Mouse (Mus musculus): ENCODE results near the gene Nop2. TPM values are rescaled to one million over a fixed set of nuclear protein-coding genes. Genes with fewer than 3 reads are reported as not detected.
A peak's percentile ranks its signal among the peaks of the same experiment; 100 is the strongest.

Gene Nop2
- polyA plus RNA-seq, 1 experiment = 24.5 TPM

DNA sequence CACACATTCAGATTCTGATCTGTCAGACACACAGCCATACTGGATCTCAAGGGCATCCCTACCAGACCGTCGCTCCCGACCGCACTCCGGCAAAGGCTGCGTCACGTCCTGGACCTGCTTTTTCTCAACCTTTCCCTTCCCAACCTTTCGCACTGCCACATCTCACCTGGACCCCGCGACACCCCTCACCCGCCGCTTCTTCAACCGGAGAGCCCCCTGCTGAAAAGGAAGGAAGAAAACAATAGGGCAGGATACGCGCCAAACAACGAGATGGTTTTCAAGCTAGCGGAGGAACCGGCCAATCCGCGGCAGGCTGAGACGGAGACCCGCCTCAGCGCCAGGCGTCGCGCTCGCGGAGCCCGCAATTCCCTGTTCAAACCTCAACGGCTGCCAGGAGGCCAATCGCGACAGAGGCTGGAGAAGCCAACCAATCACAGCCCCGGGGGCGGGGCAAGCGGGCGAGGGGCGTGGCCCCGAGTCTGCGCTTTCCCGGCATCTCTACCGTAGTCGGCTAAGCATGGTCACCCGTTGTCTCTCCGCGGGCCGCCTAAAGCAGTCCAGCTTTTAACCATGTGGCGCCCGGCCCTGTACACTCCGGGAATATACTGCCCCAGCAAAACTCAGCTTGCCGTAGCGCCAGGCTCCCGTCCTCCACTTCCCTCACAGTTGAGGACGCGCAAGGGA is 59.8 kb downstream of the Nop2 start, which contains the start of the genes Ncapd2 and Mrpl51:
Gene Ncapd2, minus strand, starts transcription at position 370 of the 684 bp plus-strand sequence.
Gene Mrpl51, plus strand, starts transcription at position 470 of the 684 bp plus-strand sequence.
- Histone ChIP-seq H3K4me3 (ENCODE audit: control insufficient read depth, low read depth, low read length) (peak within 1 kb of the TSS; percentile 89), H3K27me3 (ENCODE audit: control insufficient read depth, insufficient read depth, low read length) (no peaks in the 10 kb centered on the region), H3K36me3 (ENCODE audit: control insufficient read depth, insufficient read depth, low read length) (peaks cover 1% of the 10 kb centered on the region), H3K27ac (ENCODE audit: control insufficient read depth, insufficient read depth, low read depth, low read length) (peak within 1 kb of the TSS; percentile 97), H3K4me1 (ENCODE audit: control insufficient read depth, insufficient read depth, low read length) (no peaks in the 10 kb centered on the region)
- TF ChIP-seq POLR2A (IDR thresholded peaks at IDR 0.05; ENCODE audit: control insufficient read depth, low read depth, low read length) (peak; percentile 90), CTCF (IDR thresholded peaks at IDR 0.05; ENCODE audit: control insufficient read depth, insufficient read depth, insufficient replicate concordance, low read depth, low read length) (no peak)

DNA sequence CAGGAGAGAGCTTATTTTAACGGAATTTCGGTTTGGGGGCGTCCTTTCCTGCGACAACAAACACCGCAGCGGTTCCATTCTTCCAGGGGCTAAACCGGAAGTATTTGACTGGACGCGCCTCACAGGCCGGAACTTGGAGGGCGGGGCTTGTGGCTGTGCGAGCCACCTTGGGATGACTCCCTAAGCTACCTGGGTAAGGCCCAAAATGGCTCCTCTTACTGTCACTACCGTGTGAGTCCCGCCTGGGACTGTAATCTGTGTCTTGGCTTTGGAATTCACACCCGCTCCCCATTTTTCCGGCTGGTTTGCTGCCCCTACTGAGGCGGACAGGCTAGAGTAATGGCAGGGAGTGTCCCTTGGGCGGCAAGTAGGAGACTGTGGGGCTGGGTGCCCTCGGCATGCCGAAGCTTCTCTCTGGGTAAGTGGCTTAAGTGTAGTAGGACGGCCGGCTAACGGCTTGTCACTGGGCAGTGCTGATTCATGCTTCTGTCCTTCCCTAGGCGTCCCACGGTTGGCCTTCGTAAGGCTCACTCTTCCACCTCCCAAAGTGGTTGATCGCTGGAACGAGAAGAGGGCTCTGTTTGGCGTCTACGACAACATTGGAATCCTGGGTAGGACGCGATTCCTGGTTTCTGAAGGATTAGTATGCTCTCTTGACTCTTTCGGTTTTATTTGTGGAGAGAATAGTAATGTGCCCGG is 60.5 kb downstream of the Nop2 start:
- Histone ChIP-seq H3K27me3 (ENCODE audit: control insufficient read depth, insufficient read depth, low read length) (no peaks in the 10 kb centered on the region), H3K4me3 (ENCODE audit: control insufficient read depth, low read depth, low read length) (peak overlapping the region; percentile 89), H3K4me1 (ENCODE audit: control insufficient read depth, insufficient read depth, low read length) (no peaks in the 10 kb centered on the region), H3K36me3 (ENCODE audit: control insufficient read depth, insufficient read depth, low read length) (peaks cover under 1% of the 10 kb centered on the region), H3K27ac (ENCODE audit: control insufficient read depth, insufficient read depth, low read depth, low read length) (peak overlapping the region; percentile 97)
- TF ChIP-seq POLR2A (IDR thresholded peaks at IDR 0.05; ENCODE audit: control insufficient read depth, low read depth, low read length) (peak; percentile 4; the same call in 1 of the 2 replicates), CTCF (IDR thresholded peaks at IDR 0.05; ENCODE audit: control insufficient read depth, insufficient read depth, insufficient replicate concordance, low read depth, low read length) (no peak)

- H3K36me3 ChIP-seq (ENCODE audit: control insufficient read depth, insufficient read depth, low read length) = no peaks in the 10 kb centered on the region; the same call in 1 of the 2 replicates
- peak overlapping the region; percentile 89 for H3K4me3 ChIP-seq (ENCODE audit: control insufficient read depth, low read depth, low read length)
- H3K27ac ChIP-seq (ENCODE audit: control insufficient read depth, insufficient read depth, low read depth, low read length) = peak overlapping the region; percentile 97
- TF ChIP-seq CTCF (IDR thresholded peaks at IDR 0.05; ENCODE audit: control insufficient read depth, insufficient read depth, insufficient replicate concordance, low read depth, low read length) (no peak), POLR2A (IDR thresholded peaks at IDR 0.05; ENCODE audit: control insufficient read depth, low read depth, low read length) (no peak)
- H3K27me3 ChIP-seq (ENCODE audit: control insufficient read depth, insufficient read depth, low read length) = no peaks in the 10 kb centered on the region
- no peaks in the 10 kb centered on the region for H3K4me1 ChIP-seq (ENCODE audit: control insufficient read depth, insufficient read depth, low read length)
Observed at GRCm38 (mm10) chr6:125192841-125193240, 61.1 kb downstream of the Nop2 start.

DNA sequence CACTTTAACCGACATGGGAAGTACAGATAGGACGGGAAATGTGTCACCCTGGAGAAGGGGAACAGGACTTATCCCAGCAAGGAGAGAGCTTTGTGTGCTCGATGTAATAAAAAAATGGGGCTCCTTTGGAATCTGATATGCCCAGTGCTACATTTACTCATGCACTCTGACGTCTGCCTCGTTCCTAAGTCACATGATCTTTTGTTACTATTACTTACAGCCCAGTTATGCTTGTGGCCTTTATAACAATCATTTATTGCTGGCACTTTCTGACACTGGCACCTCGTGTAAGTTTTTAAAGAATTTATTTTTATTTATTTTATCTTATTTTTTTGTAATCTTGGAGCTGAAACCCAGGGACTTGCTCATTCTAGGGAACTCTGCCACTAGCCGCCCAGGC is 61.7 kb downstream of the Nop2 start:
- no peak overlapping the region for H3K27ac ChIP-seq (ENCODE audit: control insufficient read depth, insufficient read depth, low read depth, low read length)
- H3K36me3 ChIP-seq (ENCODE audit: control insufficient read depth, insufficient read depth, low read length) = no peaks in the 10 kb centered on the region; the same call in 1 of the 2 replicates
- H3K27me3 ChIP-seq (ENCODE audit: control insufficient read depth, insufficient read depth, low read length) = no peaks in the 10 kb centered on the region
- no peak overlapping the region for H3K4me3 ChIP-seq (ENCODE audit: control insufficient read depth, low read depth, low read length)
- TF ChIP-seq POLR2A (IDR thresholded peaks at IDR 0.05; ENCODE audit: control insufficient read depth, low read depth, low read length) = no peak
- TF ChIP-seq CTCF (IDR thresholded peaks at IDR 0.05; ENCODE audit: control insufficient read depth, insufficient read depth, insufficient replicate concordance, low read depth, low read length) = no peak
- no peaks in the 10 kb centered on the region for H3K4me1 ChIP-seq (ENCODE audit: control insufficient read depth, insufficient read depth, low read length)

Other genes starting within 250 kb of the Nop2 start
- 0.53 and 0.67 TPM in 2 replicates for gene Cd4, start 243.7 kb upstream of the Nop2 start, polyA plus RNA-seq (2012; rRNA removed)
- 0.11 and 0.12 TPM in 2 replicates for gene Lag3, start 220.2 kb upstream of the Nop2 start, polyA plus RNA-seq (2012; rRNA removed)
- 142 and 168 TPM in 2 replicates for gene Ptms, start 211.8 kb upstream of the Nop2 start, polyA plus RNA-seq (2012; rRNA removed)
- 75.4 and 76.5 TPM in 2 replicates for gene Mlf2, start 200.5 kb upstream of the Nop2 start, polyA plus RNA-seq (2012; rRNA removed)
- gene Cops7a, start 166.4 kb upstream of the Nop2 start, polyA plus RNA-seq (2012; rRNA removed) = 387 and 413 TPM in 2 replicates
- gene Pianp, start 135.2 kb upstream of the Nop2 start, polyA plus RNA-seq (2012; rRNA removed) = 0.23 and 0.38 TPM in 2 replicates
- gene Zfp384, start 122.8 kb upstream of the Nop2 start, polyA plus RNA-seq (2012; rRNA removed) = 50.2 and 53.1 TPM in 2 replicates
- 11.3 and 11.8 TPM in 2 replicates for gene Ing4, start 92.1 kb upstream of the Nop2 start, polyA plus RNA-seq (2012; rRNA removed)
- 1,698 and 1,947 TPM in 2 replicates for gene Acrbp, start 82.2 kb upstream of the Nop2 start, polyA plus RNA-seq (2012; rRNA removed)
- gene Lpar5, start 64.0 kb upstream of the Nop2 start, polyA plus RNA-seq (2012; rRNA removed) = 0.31 and 0.32 TPM in 2 replicates
- 42.5 and 43.0 TPM in 2 replicates for gene Chd4, start 35.9 kb upstream of the Nop2 start, polyA plus RNA-seq (2012; rRNA removed)
- gene Iffo1, start 13.3 kb downstream of the Nop2 start, polyA plus RNA-seq (2012; rRNA removed) = 60.9 and 62.9 TPM in 2 replicates
- 274 and 379 TPM in 2 replicates for gene Gapdh, start 34.6 kb downstream of the Nop2 start, polyA plus RNA-seq (2012; rRNA removed)
- 100 and 109 TPM in 2 replicates for gene Ncapd2, start 59.8 kb downstream of the Nop2 start, polyA plus RNA-seq (2012; rRNA removed)
- 171 and 194 TPM in 2 replicates for gene Mrpl51, start 59.9 kb downstream of the Nop2 start, polyA plus RNA-seq (2012; rRNA removed)
- gene Vamp1, start 83.6 kb downstream of the Nop2 start, polyA plus RNA-seq (2012; rRNA removed) = 10.3 and 11.3 TPM in 2 replicates
- 8.0 and 9.3 TPM in 2 replicates for gene Tapbpl, start 100.0 kb downstream of the Nop2 start, polyA plus RNA-seq (2012; rRNA removed)
- 0.23 and 0.70 TPM in 2 replicates for gene Cd27, start 105.1 kb downstream of the Nop2 start, polyA plus RNA-seq (2012; rRNA removed)
- gene Tuba3a, start 154.1 kb downstream of the Nop2 start, polyA plus RNA-seq (2012; rRNA removed) = 2,638 and 2,960 TPM in 2 replicates
- 10.9 and 11.2 TPM in 2 replicates for gene Ltbr, start 182.0 kb downstream of the Nop2 start, polyA plus RNA-seq (2012; rRNA removed)
- 0.44 and 1.4 TPM in 2 replicates for gene Scnn1a, start 188.8 kb downstream of the Nop2 start, polyA plus RNA-seq (2012; rRNA removed)
- gene Tnfrsf1a, start 217.5 kb downstream of the Nop2 start, polyA plus RNA-seq (2012; rRNA removed) = 18.2 and 21.0 TPM in 2 replicates
- gene Plekhg6, start 248.9 kb downstream of the Nop2 start, polyA plus RNA-seq (2012; rRNA removed) = 0.11 and 0.46 TPM in 2 replicates

Data from testis, adult 2 months (tissue).